Mouse (Mus musculus) heart, adult 2 months (tissue): ENCODE data around the gene Dlg4. TPM values are rescaled to one million over a fixed set of nuclear protein-coding genes. Genes with fewer than 3 reads are reported as not detected.
A peak's percentile ranks its signal among the peaks of the same experiment; 100 is the strongest.

ENCODE experiments used
- DNase-seq, 2 experiments: peaks; one replicate each; pipeline ENCODE4 v3.0.0; 2021
- H3K27ac ChIP-seq: fragments of 200-600 bp; 2 replicates; pipeline ENCODE4 v1.8.1; 2022
- H3K27me3 ChIP-seq: fragments of 200-500 bp; 2 replicates; pipeline ENCODE4 v1.6.1; 2012; ENCODE audit warnings: mild to moderate bottlenecking, low read length, inconsistent platforms, mixed read lengths; ENCODE audit not compliant: control insufficient read depth, insufficient read depth
- H3K36me3 ChIP-seq: fragments of 200-500 bp; 2 replicates; pipeline ENCODE4 v1.6.1; 2012; ENCODE audit warnings: low read length, inconsistent platforms; ENCODE audit not compliant: control insufficient read depth, insufficient read depth
- H3K4me1 ChIP-seq: fragments of 200-500 bp; 2 replicates; pipeline ENCODE4 v1.6.1; 2011; ENCODE audit warnings: low read length; ENCODE audit not compliant: control insufficient read depth, insufficient read depth
- H3K4me3 ChIP-seq: fragments of 200-600 bp; 2 replicates; pipeline ENCODE4 v1.8.1; 2022
- H3K79me2 ChIP-seq: fragments of 200-500 bp; replicated peaks from 2 replicates; pipeline ENCODE4 v1.6.1; 2012; ENCODE audit warnings: mild to moderate bottlenecking, inconsistent platforms, low read length, moderate library complexity, mixed read lengths; ENCODE audit not compliant: control insufficient read depth, insufficient read depth
- H3K9ac ChIP-seq: fragments of 200-500 bp; 2 replicates; pipeline ENCODE4 v1.6.1; 2012; ENCODE audit warnings: low read depth, mild to moderate bottlenecking, control low read depth, inconsistent platforms, low read length, mixed read lengths
- CTCF ChIP-seq: fragments of 200-600 bp; IDR thresholded peaks from 2 replicates; pipeline ENCODE4 v1.8.1; 2022; ENCODE audit warnings: antibody characterized with exemption, mild to moderate bottlenecking, moderate library complexity
- EP300 ChIP-seq: fragments of 200-500 bp; IDR thresholded peaks from 2 replicates; pipeline ENCODE4 v1.6.1; 2011; ENCODE audit warnings: low read depth, low read length, control low read depth; ENCODE audit not compliant: insufficient read depth
- POLR2A ChIP-seq: fragments of 200-500 bp; IDR thresholded peaks from 2 replicates; pipeline ENCODE4 v1.6.1; 2011; ENCODE audit warnings: mild to moderate bottlenecking, low read depth, low read length, control low read depth; ENCODE audit not compliant: insufficient read depth
- WGBS: fragments of 180-500 bp; shearing (Covaris S2); methylation state at CpG from one replicate; pipeline ENCODE4 v1.1.7; 2018; 5-methylcytosine and 5-hydroxymethylcytosine counted together
- intact Hi-C: fragments of 180-260 bp; cut with DNase I; formaldehyde crosslinking; loops from one replicate; pipeline ENCODE4 v1.15.1; 2025
- polyA plus RNA-seq: library from polyadenylated mRNA; depleted of rRNA; stranded (reverse); fragments of >200 nt; gene quantifications from 2 replicates; pipeline ENCODE4 v1.2.3, GENCODE M21; 2012
- total RNA-seq, 2 experiments: library from RNA; stranded (reverse); gene quantifications; 2 replicates each; pipeline ENCODE4 v1.2.3; 2021

Dlg4 gene
- total and polyA plus RNA-seq, 3 experiments = 5.2 to 6.9 (median 5.7) TPM

- intact Hi-C loops = no loop called here
- Histone ChIP-seq H3K27me3 (no peaks in the 10 kb centered on the region), H3K9ac (peak overlapping the region; percentile 50), H3K4me3 (no peak overlapping the region), H3K79me2 (0 out of 2 replicates have a peak, but pooled peaks cover 1% of the 10 kb centered on the region), H3K4me1 (peaks cover 5% of the 10 kb centered on the region), H3K36me3 (peaks cover 3% of the 10 kb centered on the region), H3K27ac (peak overlapping the region; percentile 90)
- DNase-seq = peak in 1 of 2 experiments; percentile 52
- WGBS = 44% methylated on average over 4 of the region's 4 CpGs
- 0 out of 2 replicates have a peak, but pooled peaks have one; percentile 19 for TF ChIP-seq EP300
- TF ChIP-seq POLR2A = no peak
Measured at GRCm38 (mm10) chr11:69983377-69983776, 33.4 kb upstream of the Dlg4 start.

- Histone ChIP-seq H3K27me3 (no peaks in the 10 kb centered on the region), H3K9ac (no peak overlapping the region), H3K27ac (peak overlapping the region; percentile 90), H3K4me1 (peaks cover 5% of the 10 kb centered on the region), H3K79me2 (0 out of 2 replicates have a peak, but pooled peaks cover 1% of the 10 kb centered on the region), H3K4me3 (no peak overlapping the region), H3K36me3 (peaks cover 7% of the 10 kb centered on the region)
- DNase-seq = no peak
- WGBS = 88% methylated on average over 8 of the region's 8 CpGs
- intact Hi-C loops = no loop called here
- TF ChIP-seq CTCF = no peak
- TF ChIP-seq POLR2A = no peak
- no peak for TF ChIP-seq EP300
Measured at GRCm38 (mm10) chr11:69984431-69984830, 32.3 kb upstream of the Dlg4 start.

- Histone ChIP-seq H3K27me3 (no peaks in the 10 kb centered on the region), H3K4me1 (peaks cover 5% of the 10 kb centered on the region), H3K4me3 (no peak overlapping the region), H3K79me2 (no peaks in the 10 kb centered on the region; the same call in none of the 2 replicates), H3K36me3 (peaks cover 23% of the 10 kb centered on the region), H3K9ac (no peak overlapping the region), H3K27ac (peak overlapping the region; percentile 87)
- DNase-seq = no peak
- no peak for TF ChIP-seq CTCF
- no peak for TF ChIP-seq POLR2A
- TF ChIP-seq EP300 = no peak
- WGBS = 78% methylated on average over 8 of the region's 8 CpGs
- intact Hi-C loops = loop anchor here (5.0 to 10.0 kb wide), 2 partner anchors 68 to 575 kb away; partner anchors contain the start of genes Eif5a and Kdm6b
Measured at GRCm38 (mm10) chr11:69989949-69990348, 26.8 kb upstream of the Dlg4 start.

GRCm38 (mm10) chr11:69990850-69991691 is 25.7 kb upstream of the Dlg4 start, which contains the start of gene Gabarap:
Gene Gabarap, plus strand, starts transcription at chr11:69991143.
- peak within 1 kb of the TSS; percentile 83 for H3K9ac ChIP-seq
- H3K4me3 ChIP-seq = peak within 1 kb of the TSS; percentile 87
- TF ChIP-seq POLR2A = peak; percentile 95
- TF ChIP-seq CTCF = no peak
- TF ChIP-seq EP300 = peak; percentile 98
- H3K4me1 ChIP-seq = peaks cover 5% of the 10 kb centered on the region
- peaks cover 1% of the 10 kb centered on the region for H3K79me2 ChIP-seq
- peak within 1 kb of the TSS; percentile 87 for H3K27ac ChIP-seq
- H3K36me3 ChIP-seq = peaks cover 25% of the 10 kb centered on the region
- peak; percentile 95 to 96 for DNase-seq
- under 1% methylated on average over 40 of the region's 40 CpGs for WGBS
- intact Hi-C loops = loop anchor here (5.0 to 10.0 kb wide), 2 partner anchors 69 to 576 kb away; partner anchors contain the start of genes Eif5a and Kdm6b
- H3K27me3 ChIP-seq = no peaks in the 10 kb centered on the region

GRCm38 (mm10) chr11:69991711-69992110 is 25.0 kb upstream of the Dlg4 start:
- Histone ChIP-seq H3K27me3 (no peaks in the 10 kb centered on the region), H3K36me3 (peaks cover 25% of the 10 kb centered on the region), H3K9ac (peak overlapping the region; percentile 83), H3K4me3 (peak overlapping the region; percentile 87), H3K4me1 (peaks cover 5% of the 10 kb centered on the region), H3K79me2 (peaks cover 1% of the 10 kb centered on the region), H3K27ac (peak overlapping the region; percentile 87)
- intact Hi-C loops = loop anchor here (5.0 to 10.0 kb wide), 2 partner anchors 69 to 577 kb away; partner anchors contain the start of genes Eif5a and Kdm6b
- DNase-seq = no peak
- TF ChIP-seq CTCF (no peak), EP300 (no peak; the same call in 1 of the 2 replicates), POLR2A (no peak)
- WGBS = under 1% methylated on average over 15 of the region's 15 CpGs

GRCm38 (mm10) chr11:69992396-69992795 is 24.3 kb upstream of the Dlg4 start:
- H3K4me3 ChIP-seq = peak overlapping the region; percentile 87
- 40% methylated on average over 10 of the region's 10 CpGs for WGBS
- H3K79me2 ChIP-seq = peaks cover 1% of the 10 kb centered on the region
- H3K36me3 ChIP-seq = peaks cover 25% of the 10 kb centered on the region
- H3K27ac ChIP-seq = peak overlapping the region; percentile 87
- TF ChIP-seq CTCF = no peak
- TF ChIP-seq EP300 = no peak
- no peak for TF ChIP-seq POLR2A
- peaks cover 5% of the 10 kb centered on the region for H3K4me1 ChIP-seq
- peak overlapping the region; percentile 15; the same call in 1 of the 2 replicates for H3K9ac ChIP-seq
- H3K27me3 ChIP-seq = no peaks in the 10 kb centered on the region
- intact Hi-C loops = loop anchor here (5.0 to 10.0 kb wide), 2 partner anchors 70 to 578 kb away; partner anchors contain the start of genes Eif5a and Kdm6b
- DNase-seq = no peak
